Mouse (Mus musculus) bone marrow macrophage, adult 2 months (primary cell): ENCODE measurements at regions not wholly inside any gene's neighbourhood (a gene's known extent, or its start where the extent isn't known, plus 50 kb on each side); places are given as distances from the start of the nearest gene placed in this dataset.

Experiments used
- CTCF ChIP-seq: IDR thresholded peaks from 2 replicates; pipeline ENCODE4 v1.5.1; 2012; ENCODE audit warnings: low read depth, mild to moderate bottlenecking, low read length, moderate library complexity
- POLR2A ChIP-seq: IDR thresholded peaks from 2 replicates; pipeline ENCODE4 v1.6.1; 2012; ENCODE audit warnings: mild to moderate bottlenecking, low read depth, low read length, borderline replicate concordance

DNA sequence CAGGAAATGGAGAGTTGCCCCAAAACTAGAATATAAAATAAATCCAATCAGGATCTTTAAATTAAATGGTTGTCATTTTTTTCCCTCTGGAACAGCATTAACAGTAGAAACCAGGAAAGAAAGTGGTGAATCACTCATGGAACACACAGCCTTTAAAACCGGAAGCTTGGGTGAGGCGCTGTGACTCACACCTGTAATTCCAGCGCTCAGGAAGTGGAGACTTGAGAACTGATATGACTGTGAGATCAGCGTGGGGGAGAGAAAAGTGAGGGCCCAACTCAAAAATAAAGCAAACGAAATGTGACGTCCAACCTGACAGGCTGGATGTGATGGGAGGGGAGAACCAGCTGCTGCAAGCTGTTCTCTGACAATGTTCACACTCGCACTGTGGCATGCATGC is 86.9 kb upstream of the Jarid2 start:
- TF ChIP-seq POLR2A (no peak), CTCF (no peak)
